Mouse (Mus musculus) left cerebral cortex, postnatal 4 days (tissue): ENCODE data around the gene Kansl3. TPM values are rescaled to one million over a fixed set of nuclear protein-coding genes. Genes with fewer than 3 reads are reported as not detected.

Experiments
- DNase-seq: peaks from one replicate; pipeline ENCODE4 v3.0.0-alpha.2; 2022
- intact Hi-C: fragments of 180-260 bp; cut with DNase I; formaldehyde crosslinking; loops from one replicate; pipeline ENCODE4 v1.15.1; 2025
- total RNA-seq, 2 experiments: library from RNA; stranded (reverse); gene quantifications; 2 replicates each; pipeline ENCODE4 v1.2.3; 2021

The Kansl3 gene
- total RNA-seq = 10 to 100 TPM; 61.4 to 67.1 TPM

DNA sequence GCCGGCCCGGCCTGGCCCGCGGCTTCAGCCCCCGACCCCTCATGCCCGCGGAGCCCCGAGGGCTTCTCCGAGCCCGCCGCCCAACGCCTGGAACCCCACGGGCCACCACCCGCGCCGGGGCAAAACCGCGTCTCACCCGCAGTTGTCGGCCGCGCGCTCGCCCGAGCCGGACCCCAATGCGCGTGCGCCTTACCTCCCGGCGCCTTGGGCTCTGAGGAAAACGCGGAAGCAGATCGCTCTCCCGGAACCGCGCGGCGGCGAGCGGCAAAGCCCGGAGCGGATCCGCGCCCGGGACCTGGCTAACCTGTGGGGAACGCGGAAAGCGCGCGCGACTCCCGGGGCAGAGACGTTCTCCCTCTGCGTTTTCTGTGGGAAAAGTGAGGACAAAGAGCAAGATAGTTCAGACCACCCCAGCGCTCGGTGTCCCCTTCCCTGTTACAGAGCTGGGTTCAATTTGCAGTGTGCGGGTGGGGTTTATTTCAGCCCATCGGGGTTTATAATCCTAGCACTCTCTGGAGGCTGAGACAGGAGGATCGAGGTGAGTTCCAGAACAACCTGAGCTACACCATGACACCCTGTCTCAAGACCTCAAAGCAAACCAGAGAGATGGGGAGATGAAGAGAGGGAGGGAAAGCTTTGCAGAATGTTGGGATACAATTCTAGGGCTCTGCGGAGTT is at the start of gene Kansl3:
TSS of gene Kansl3 (minus strand) at position 213 of the 677 bp plus-strand sequence.
- intact Hi-C loops = loop anchor here (10.0 kb wide), 2 partner anchors 76 to 116 kb away; partner anchors contain the start of gene Lman2l
- peak; percentile 89 for DNase-seq

- intact Hi-C loops = no loop called here
- no peak for DNase-seq
Observed at GRCm38 (mm10) chr1:36404531-36404930, 35.5 kb upstream of the Kansl3 start.

- intact Hi-C loops = no loop called here
Observed at GRCm38 (mm10) chr1:36401509-36401908, 32.5 kb upstream of the Kansl3 start.

GRCm38 (mm10) chr1:36397041-36397440 is 28.1 kb upstream of the Kansl3 start:
- intact Hi-C loops = no loop called here
- no peak for DNase-seq

More at GRCm38 (mm10) chr1:36401509-36401908, 32.5 kb upstream of the Kansl3 start:
- no peak for DNase-seq

DNA sequence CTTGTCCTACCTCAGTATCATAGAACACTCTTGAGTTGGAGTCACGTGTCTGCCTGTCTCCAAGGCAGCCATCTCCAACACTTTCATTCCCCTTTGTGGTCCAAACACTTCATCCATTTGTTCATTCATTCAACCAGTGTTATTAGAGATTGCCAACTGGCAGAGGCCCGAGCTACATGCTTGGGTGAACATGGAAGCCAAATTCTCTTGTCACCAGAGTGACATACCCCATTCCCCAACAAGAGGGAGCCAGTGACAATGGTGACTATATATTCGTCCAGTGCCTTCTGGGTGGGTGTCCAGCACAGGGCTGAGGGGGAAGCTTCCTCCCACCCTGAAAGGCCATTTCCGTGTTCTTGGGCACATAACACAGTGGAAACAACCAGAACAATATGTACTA is 10.6 kb upstream of the Kansl3 start:
- intact Hi-C loops = no loop called here
- DNase-seq = peak; percentile 51

DNA sequence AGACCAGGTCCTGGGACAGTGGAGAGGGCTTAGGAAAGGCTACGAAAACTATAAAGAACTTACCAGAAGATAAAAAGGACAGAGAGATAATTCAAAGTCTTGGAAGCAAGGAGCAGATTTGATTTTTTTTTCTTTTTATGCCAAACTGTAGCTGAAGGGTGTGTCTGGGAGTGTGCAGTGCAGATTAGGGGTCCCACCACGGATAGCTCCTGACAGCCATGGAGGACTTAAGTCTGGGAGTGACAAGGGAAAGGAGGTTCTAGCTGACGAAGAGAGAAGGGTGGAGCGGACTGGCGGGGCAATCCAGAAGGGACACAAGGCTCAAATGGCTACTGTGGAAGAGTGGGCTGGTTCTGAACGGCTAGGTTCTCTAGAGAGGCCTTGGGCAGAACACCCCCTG is 9.9 kb upstream of the Kansl3 start:
- no peak for DNase-seq
- intact Hi-C loops = no loop called here

DNA sequence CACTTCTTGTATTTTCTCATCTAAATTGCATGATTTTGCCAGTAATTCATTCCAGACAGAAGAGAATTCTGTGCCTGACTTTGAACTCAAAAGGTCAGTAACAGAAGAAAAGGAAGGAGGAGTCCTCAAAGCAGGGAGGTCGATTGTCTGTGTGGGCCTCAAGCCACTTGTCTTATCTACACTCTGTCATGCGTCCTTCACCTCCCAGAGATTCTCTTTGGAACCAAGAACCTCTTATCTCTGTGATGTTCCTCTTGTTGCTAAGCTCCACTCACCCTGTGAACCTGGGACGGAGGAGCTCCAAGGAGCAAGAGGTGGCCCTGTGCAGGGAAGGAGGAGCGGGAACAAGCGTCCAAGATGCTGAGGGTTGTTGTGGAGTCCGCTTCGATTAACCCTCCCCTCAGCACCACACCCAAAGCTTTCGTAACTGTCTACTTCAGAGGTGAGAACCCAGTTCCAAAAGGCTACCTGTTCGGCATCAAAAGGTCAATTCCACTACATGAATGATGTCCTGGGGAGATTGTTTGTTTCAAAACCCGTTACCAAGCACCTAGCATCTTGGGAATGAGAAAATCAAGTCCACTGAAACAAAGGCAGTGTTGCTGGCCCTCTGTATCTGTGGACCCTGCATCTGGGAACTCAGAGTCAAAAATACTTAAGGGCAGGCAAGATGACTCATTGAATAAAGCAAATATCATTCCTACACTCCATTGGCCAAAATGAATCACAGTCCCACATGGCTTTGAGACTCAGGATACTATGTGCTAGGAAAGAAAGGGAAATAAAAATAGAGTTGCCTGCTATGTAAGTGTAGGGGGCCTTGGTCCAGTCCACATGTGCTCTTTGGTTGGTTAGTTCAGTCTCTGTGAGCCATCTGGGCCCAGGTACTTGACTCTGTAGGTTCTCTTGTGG is 3.2 kb upstream of the Kansl3 start, which contains the start of gene Fer1l5:
TSS of gene Fer1l5 (plus strand) at position 358 of the 912 bp plus-strand sequence.
- intact Hi-C loops = no loop called here
- no peak for DNase-seq

- DNase-seq = no peak
- intact Hi-C loops = no loop called here
Observed at GRCm38 (mm10) chr1:36370918-36371317, 1.9 kb upstream of the Kansl3 start.

GRCm38 (mm10) chr1:36368112-36368968 is 641 bp downstream of the Kansl3 start:
- intact Hi-C loops = loop anchor here (10.0 kb wide), 2 partner anchors 76 to 116 kb away; partner anchors contain the start of gene Lman2l
- peak; percentile 43 for DNase-seq

DNA sequence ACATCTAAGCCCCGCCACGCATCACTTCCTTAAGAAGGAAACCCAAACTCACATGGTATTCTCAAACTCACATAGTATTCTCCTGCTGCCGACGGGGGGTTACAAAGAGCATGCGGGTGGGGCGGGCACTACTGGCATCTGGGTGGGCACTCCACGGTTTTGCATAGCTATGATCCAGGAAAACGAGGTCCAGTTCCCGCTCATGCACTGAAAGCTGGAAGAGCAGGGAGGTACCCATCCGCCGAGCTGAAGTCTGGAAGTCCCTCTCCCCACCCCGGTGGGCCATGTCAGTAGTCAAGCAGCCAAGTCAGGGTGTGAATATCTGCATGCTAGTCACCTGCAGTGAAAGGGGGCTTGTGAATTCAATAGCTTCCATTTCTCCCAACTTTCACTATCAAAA is 1.3 kb downstream of the Kansl3 start:
- intact Hi-C loops = loop anchor here (10.0 kb wide), 2 partner anchors 77 to 117 kb away; partner anchors contain the start of gene Lman2l
- peak; percentile 3 for DNase-seq

- no peak for DNase-seq
- intact Hi-C loops = no loop called here
Observed at GRCm38 (mm10) chr1:36356955-36357695, 11.9 kb downstream of the Kansl3 start.

- no peak for DNase-seq
- intact Hi-C loops = no loop called here
Observed at GRCm38 (mm10) chr1:36352351-36352750, 16.6 kb downstream of the Kansl3 start.

GRCm38 (mm10) chr1:36342547-36342946 is 26.4 kb downstream of the Kansl3 start:
- intact Hi-C loops = loop anchor here (10.0 kb wide), 3 partner anchors 82 to 178 kb away; no protein-coding TSS in a partner anchor
- no peak for DNase-seq

DNA sequence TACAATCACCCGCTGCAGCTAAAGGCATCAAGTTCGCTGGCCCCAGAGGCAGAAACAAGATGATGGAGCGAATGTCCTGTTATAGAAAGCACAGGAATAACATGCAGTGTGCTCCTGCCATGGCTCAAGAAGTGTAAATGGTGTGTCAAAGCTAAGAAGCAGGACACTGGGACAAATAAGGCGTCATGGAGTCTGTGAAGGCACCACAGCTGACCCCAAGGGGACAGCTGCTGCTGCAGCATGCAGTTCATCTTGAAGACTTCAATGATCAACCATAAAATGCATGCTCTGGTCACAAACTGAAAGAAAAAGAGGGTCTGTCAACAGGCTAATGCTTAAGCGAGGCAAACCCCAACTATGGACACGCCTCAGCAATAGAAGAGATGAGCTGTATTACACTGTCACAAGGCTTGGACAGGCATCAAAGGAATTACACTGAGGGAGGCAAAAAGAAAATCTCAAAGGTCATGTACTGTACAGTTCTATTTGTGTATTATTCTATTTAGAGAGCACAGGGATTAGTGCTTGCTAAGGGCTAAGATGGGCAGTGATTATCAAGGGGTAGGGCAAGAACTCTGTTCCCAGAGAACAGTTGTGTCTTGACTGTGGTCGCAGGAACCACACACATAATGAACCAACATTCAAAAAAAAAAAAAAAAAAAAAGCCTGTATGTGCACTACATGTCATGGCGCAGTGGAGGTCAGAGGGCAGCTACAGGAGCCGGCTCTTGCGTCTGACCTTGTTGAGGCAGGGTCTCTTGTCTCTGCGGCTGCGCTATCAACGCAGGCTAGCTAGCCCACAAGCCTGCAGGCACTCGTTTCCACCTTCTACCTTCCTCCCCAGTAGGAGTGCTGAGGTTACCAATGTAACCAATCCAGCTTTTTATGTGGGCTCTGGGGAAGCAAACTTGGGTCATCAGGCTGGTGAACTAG is 35.8 kb downstream of the Kansl3 start:
- intact Hi-C loops = no loop called here

DNA sequence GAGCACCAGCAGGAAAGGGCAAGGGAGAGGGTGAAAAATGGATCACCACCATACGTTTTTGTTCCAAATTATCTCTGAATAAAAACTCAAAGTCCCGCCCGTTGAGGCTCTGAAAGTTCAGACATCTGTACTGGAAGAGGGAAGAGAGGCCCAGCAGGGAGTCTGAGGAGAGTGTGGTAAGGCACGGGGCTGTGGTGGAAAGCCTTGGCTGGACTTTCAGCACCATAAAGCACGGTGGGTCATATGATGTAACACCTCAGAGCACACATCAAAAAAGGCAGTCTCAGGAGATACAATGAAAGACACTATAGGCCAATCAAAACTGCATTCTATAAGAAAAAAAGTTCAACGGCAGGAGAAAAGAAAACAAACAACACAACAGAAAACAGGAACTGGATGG is 37.2 kb downstream of the Kansl3 start:
- DNase-seq = no peak
- intact Hi-C loops = no loop called here

More for the DNA sequence above, 35.8 kb downstream of the Kansl3 start:
- no peak for DNase-seq

DNA sequence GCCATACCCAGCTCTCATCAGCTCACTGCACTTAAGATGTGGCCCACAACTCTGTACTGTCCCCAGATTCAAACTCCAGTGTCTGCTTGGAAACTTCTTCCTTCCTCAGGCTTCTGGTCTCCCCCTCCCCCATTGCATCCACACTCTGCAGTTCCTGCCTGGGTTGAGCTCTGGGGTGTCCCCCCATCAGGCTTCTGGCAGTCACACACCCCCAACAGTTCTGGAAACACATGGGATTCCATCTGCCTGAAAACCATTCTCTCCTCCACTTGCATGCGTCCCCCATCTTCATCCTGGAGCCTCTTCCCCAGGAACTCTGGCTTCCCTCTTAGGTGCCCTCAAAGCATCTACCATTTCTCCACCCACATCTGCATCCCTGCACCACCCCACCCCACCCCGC is 42.2 kb downstream of the Kansl3 start:
- intact Hi-C loops = no loop called here
- DNase-seq = no peak

DNA sequence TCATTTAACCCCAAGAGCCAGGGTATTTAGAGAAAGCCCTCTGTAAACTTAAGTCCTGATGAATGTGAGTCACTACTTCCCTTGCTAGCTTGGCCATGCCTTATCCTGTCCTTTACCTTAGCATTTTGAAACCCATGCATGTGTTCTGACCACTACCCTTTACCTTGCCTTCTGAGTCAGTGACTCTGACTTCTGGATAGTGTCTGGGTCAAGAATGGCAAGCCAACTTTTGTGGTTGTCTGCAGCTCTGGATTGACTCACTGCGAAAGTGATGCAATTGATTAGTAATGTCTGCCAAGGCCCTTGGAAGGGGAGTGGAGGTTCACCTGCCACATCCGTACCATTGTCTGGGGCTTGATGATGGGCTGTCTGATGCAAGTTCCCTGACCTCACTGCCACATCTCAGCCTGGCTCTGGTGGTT is 43.1 kb downstream of the Kansl3 start:
- DNase-seq = no peak
- intact Hi-C loops = no loop called here

DNA sequence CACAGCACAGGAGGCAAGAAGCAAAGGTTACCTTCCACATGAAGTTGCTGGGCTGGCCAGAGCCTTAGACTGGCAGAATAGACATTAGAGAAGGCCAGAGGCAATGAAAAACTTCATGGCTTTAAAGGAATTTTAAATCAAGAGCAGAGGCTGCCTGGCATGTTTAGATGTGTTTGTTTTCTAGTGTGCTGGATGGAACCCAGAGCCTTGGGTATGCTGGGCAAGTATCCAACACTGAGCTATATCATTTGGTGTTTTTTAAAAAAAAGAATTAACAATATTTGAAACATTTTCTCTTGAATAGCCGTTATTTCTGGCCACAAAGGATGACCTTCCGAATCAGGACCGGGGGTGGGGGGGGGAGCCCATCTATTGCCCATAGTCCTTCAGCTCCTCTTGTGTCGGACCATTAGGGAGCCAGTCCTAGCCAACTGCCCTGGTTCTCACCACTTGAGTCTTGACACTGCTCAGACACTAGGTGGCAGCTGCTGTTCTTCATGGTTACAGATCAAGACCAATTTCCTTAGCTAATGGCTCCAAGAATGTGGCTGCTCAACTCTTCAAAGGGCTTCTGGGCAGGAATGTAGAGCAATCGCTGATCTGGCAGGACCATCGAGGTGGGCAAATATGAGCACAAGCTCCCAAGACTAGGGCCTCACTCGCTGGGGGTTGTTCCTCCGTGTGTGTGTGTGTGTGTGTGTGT is 45.1 kb downstream of the Kansl3 start:
- peak; percentile 46 for DNase-seq
- intact Hi-C loops = no loop called here
